Mouse (Mus musculus) olfactory bulb, adult 2 months (tissue): Measurements from ENCODE around the gene Nepro.

Source experiments
- CTCF ChIP-seq: fragments of 200-500 bp; IDR thresholded peaks from 2 replicates; pipeline ENCODE4 v1.5.1; 2012; ENCODE audit warnings: low read depth, mild to moderate bottlenecking, low read length, moderate library complexity; ENCODE audit not compliant: insufficient read depth
- POLR2A ChIP-seq: fragments of 200-500 bp; IDR thresholded peaks from 2 replicates; pipeline ENCODE4 v1.6.1; 2012; ENCODE audit warnings: mild to moderate bottlenecking, low read depth, low read length, moderate library complexity; ENCODE audit not compliant: insufficient read depth

DNA sequence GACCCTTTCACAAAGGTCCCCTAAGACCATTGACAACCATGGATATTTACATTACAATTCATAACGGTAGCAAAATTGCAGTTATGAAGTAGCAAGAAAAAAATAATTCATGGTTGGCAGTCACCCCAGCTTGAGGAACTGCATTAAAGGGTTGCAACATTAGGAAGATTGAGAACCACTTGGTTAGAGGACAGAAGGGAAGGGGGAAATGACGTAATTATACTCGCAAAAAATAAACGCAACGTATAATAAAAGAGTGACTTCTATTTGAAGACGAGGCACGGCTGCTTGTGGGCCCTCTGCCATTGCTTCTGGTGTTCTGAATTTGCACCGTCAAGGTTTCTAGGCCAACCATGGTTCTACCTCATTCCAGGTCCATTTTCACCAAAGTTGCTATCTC lies 33.6 kb downstream of the Nepro start:
- TF ChIP-seq POLR2A (no peak), CTCF (no peak)
